Mouse (Mus musculus): ENCODE measurements around the gene Rplp0. TPM values are rescaled to one million over a fixed set of nuclear protein-coding genes. Genes with fewer than 3 reads are reported as not detected.

The Rplp0 gene
- polyA plus RNA-seq, 1 experiment from 2014 or later, result 1,615 TPM

GRCm38 (mm10) chr5:115586166-115586565 is 26.9 kb downstream of the Rplp0 start:
- no peak overlapping the region for H3K4me3 ChIP-seq (ENCODE audit: low read length)
- H3K4me1 ChIP-seq (ENCODE audit: control insufficient read depth, insufficient read depth, low read length), result no peaks in the 10 kb centered on the region
- 92% methylated on average over 15 of the region's 15 CpGs for WGBS
- no peaks in the 10 kb centered on the region for H3K27me3 ChIP-seq (replicated peaks; ENCODE audit: control insufficient read depth, insufficient read depth, low read length)
- no peak overlapping the region for H3K9ac ChIP-seq (ENCODE audit: low read depth, low read length)
- H3K9me3 ChIP-seq (ENCODE audit: control insufficient read depth, low read length), result peaks cover 6% of the 10 kb centered on the region; the same call in 1 of the 2 replicates
- no peak for ATAC-seq
- H3K27ac ChIP-seq (ENCODE audit: low read length), result no peak overlapping the region
- H3K36me3 ChIP-seq (ENCODE audit: control insufficient read depth, insufficient read depth, low read length), result peaks cover 69% of the 10 kb centered on the region
- no peak overlapping the region for H3K4me2 ChIP-seq (ENCODE audit: low read depth, low read length)

- peaks cover 6% of the 10 kb centered on the region; the same call in 1 of the 2 replicates for H3K9me3 ChIP-seq (ENCODE audit: control insufficient read depth, low read length)
- no peaks in the 10 kb centered on the region for H3K4me1 ChIP-seq (ENCODE audit: control insufficient read depth, insufficient read depth, low read length)
- no peak overlapping the region for H3K4me2 ChIP-seq (ENCODE audit: low read depth, low read length)
- WGBS, result 95% methylated on average over 2 of the region's 2 CpGs
- H3K9ac ChIP-seq (ENCODE audit: low read depth, low read length), result no peak overlapping the region
- H3K36me3 ChIP-seq (ENCODE audit: control insufficient read depth, insufficient read depth, low read length), result peaks cover 66% of the 10 kb centered on the region
- no peak overlapping the region for H3K27ac ChIP-seq (ENCODE audit: low read length)
- no peak overlapping the region for H3K4me3 ChIP-seq (ENCODE audit: low read length)
- no peak for ATAC-seq
- no peaks in the 10 kb centered on the region for H3K27me3 ChIP-seq (replicated peaks; ENCODE audit: control insufficient read depth, insufficient read depth, low read length)
These were observed 27.5 kb downstream of the Rplp0 start for GRCm38 (mm10) chr5:115586780-115587179.

- Histone ChIP-seq H3K9me3 (ENCODE audit: control insufficient read depth, low read length) (no peaks in the 10 kb centered on the region), H3K4me1 (ENCODE audit: control insufficient read depth, insufficient read depth, low read length) (no peaks in the 10 kb centered on the region), H3K27ac (ENCODE audit: low read length) (no peak overlapping the region), H3K9ac (ENCODE audit: low read depth, low read length) (no peak overlapping the region), H3K4me3 (ENCODE audit: low read length) (no peak overlapping the region), H3K27me3 (replicated peaks; ENCODE audit: control insufficient read depth, insufficient read depth, low read length) (no peaks in the 10 kb centered on the region), H3K36me3 (ENCODE audit: control insufficient read depth, insufficient read depth, low read length) (peaks cover 47% of the 10 kb centered on the region), H3K4me2 (ENCODE audit: low read depth, low read length) (no peak overlapping the region)
- no peak for ATAC-seq
- 77% methylated on average over 11 of the region's 11 CpGs for WGBS
These were observed 31.8 kb downstream of the Rplp0 start for GRCm38 (mm10) chr5:115591028-115591427.

GRCm38 (mm10) chr5:115591506-115591905 is 32.2 kb downstream of the Rplp0 start:
- no peak overlapping the region for H3K4me2 ChIP-seq (ENCODE audit: low read depth, low read length)
- H3K4me1 ChIP-seq (ENCODE audit: control insufficient read depth, insufficient read depth, low read length), result no peaks in the 10 kb centered on the region
- ATAC-seq, result no peak; the same call in 1 of the 2 replicates
- H3K36me3 ChIP-seq (ENCODE audit: control insufficient read depth, insufficient read depth, low read length), result peaks cover 46% of the 10 kb centered on the region
- no peak overlapping the region for H3K9ac ChIP-seq (ENCODE audit: low read depth, low read length)
- no peak overlapping the region for H3K4me3 ChIP-seq (ENCODE audit: low read length)
- no peaks in the 10 kb centered on the region for H3K27me3 ChIP-seq (replicated peaks; ENCODE audit: control insufficient read depth, insufficient read depth, low read length)
- H3K27ac ChIP-seq (ENCODE audit: low read length), result no peak overlapping the region
- H3K9me3 ChIP-seq (ENCODE audit: control insufficient read depth, low read length), result no peaks in the 10 kb centered on the region
- WGBS, result 80% methylated on average over 2 of the region's 2 CpGs

GRCm38 (mm10) chr5:115603561-115603960 is 44.3 kb downstream of the Rplp0 start:
- Histone ChIP-seq H3K27me3 (replicated peaks; ENCODE audit: control insufficient read depth, insufficient read depth, low read length) (no peaks in the 10 kb centered on the region), H3K4me2 (ENCODE audit: low read depth, low read length) (no peak overlapping the region), H3K27ac (ENCODE audit: low read length) (no peak overlapping the region), H3K36me3 (ENCODE audit: control insufficient read depth, insufficient read depth, low read length) (peaks cover 33% of the 10 kb centered on the region), H3K9me3 (ENCODE audit: control insufficient read depth, low read length) (no peaks in the 10 kb centered on the region), H3K4me3 (ENCODE audit: low read length) (no peak overlapping the region), H3K9ac (ENCODE audit: low read depth, low read length) (no peak overlapping the region), H3K4me1 (ENCODE audit: control insufficient read depth, insufficient read depth, low read length) (no peaks in the 10 kb centered on the region)
- ATAC-seq, result no peak
- 96% methylated on average over 6 of the region's 6 CpGs for WGBS

GRCm38 (mm10) chr5:115611566-115611965 is 52.3 kb downstream of the Rplp0 start:
- Histone ChIP-seq H3K27me3 (replicated peaks; ENCODE audit: control insufficient read depth, insufficient read depth, low read length) (no peaks in the 10 kb centered on the region), H3K36me3 (ENCODE audit: control insufficient read depth, insufficient read depth, low read length) (peaks cover 30% of the 10 kb centered on the region), H3K9me3 (ENCODE audit: control insufficient read depth, low read length) (no peaks in the 10 kb centered on the region), H3K4me1 (ENCODE audit: control insufficient read depth, insufficient read depth, low read length) (no peaks in the 10 kb centered on the region), H3K27ac (ENCODE audit: low read length) (no peak overlapping the region), H3K4me2 (ENCODE audit: low read depth, low read length) (no peak overlapping the region), H3K9ac (ENCODE audit: low read depth, low read length) (no peak overlapping the region), H3K4me3 (ENCODE audit: low read length) (no peak overlapping the region)
- 93% methylated on average over 11 of the region's 11 CpGs for WGBS
- no peak for ATAC-seq

Small RNA genes within 50 kb of the gene (microRNA-seq; reads per million reads assigned to microRNA genes)
- 0.68 reads per million for gene Mir7029

Other genes starting within 250 kb of the Rplp0 start
- 67.9 and 121 TPM in 2 replicates for gene Srsf9, start 232.3 kb upstream of the Rplp0 start, polyA plus RNA-seq (2015; fragmentation: Nextera tagmentation; extraction: Ambion mirVana)
- 23.4 and 23.9 TPM in 2 replicates for gene Gatc, start 218.3 kb upstream of the Rplp0 start, polyA plus RNA-seq (2015; fragmentation: Nextera tagmentation; extraction: Ambion mirVana)
- 62.0 and 67.4 TPM in 2 replicates for gene Triap1, start 218.2 kb upstream of the Rplp0 start, polyA plus RNA-seq (2015; fragmentation: Nextera tagmentation; extraction: Ambion mirVana)
- 1,462 and 1,500 TPM in 2 replicates for gene Cox6a1, start 210.5 kb upstream of the Rplp0 start, polyA plus RNA-seq (2015; fragmentation: Nextera tagmentation; extraction: Ambion mirVana)
- 3.0 and 4.5 TPM in 2 replicates for gene Msi1, start 129.9 kb upstream of the Rplp0 start, polyA plus RNA-seq (2015; fragmentation: Nextera tagmentation; extraction: Ambion mirVana)
- 1.2 and 1.3 TPM in 2 replicates for gene Pla2g1b, start 93.2 kb upstream of the Rplp0 start, polyA plus RNA-seq (2015; fragmentation: Nextera tagmentation; extraction: Ambion mirVana)
- gene Sirt4, start 74.7 kb upstream of the Rplp0 start, polyA plus RNA-seq (2015; fragmentation: Nextera tagmentation; extraction: Ambion mirVana), result 20.4 and 23.1 TPM in 2 replicates
- gene Pxn, start 52.8 kb upstream of the Rplp0 start, polyA plus RNA-seq (2015; fragmentation: Nextera tagmentation; extraction: Ambion mirVana), result 71.9 and 88.2 TPM in 2 replicates
- 25.5 and 26.3 TPM in 2 replicates for gene Gcn1l1, start 5.8 kb downstream of the Rplp0 start, polyA plus RNA-seq (2015; fragmentation: Nextera tagmentation; extraction: Ambion mirVana)
- gene Rab35, start 72.4 kb downstream of the Rplp0 start, polyA plus RNA-seq (2015; fragmentation: Nextera tagmentation; extraction: Ambion mirVana), result 4.4 and 5.1 TPM in 2 replicates
- gene Bicdl1, start 172.2 kb downstream of the Rplp0 start, polyA plus RNA-seq (2015; fragmentation: Nextera tagmentation; extraction: Ambion mirVana), result 9.1 and 9.7 TPM in 2 replicates